Comparison of ENCODE assay signal across 25 mouse cellular contexts in the genomic region with DNA sequence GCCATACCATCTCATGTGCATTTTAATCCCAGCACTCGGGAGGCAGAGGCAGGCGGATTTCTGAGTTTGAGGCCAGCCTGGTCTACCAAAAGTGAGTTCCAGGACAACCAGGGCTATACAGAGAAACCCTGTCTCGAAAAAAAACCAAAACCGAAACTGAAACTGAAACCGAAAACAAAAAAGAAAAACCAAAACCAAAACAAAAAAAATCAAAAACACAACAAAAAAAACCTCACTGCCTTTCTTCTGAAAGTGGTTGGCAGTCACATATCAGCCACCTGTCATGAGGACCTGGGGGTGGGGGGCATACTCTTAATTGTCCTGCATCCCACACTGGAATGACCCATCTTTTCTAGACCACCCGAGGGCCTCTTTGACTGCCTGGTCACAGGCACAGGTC. TPM values are rescaled to one million over a fixed set of nuclear protein-coding genes. Genes with fewer than 3 reads are reported as not detected.
DNase-seq lines count a peak whose midpoint lies in the region; ATAC-seq and TF ChIP-seq lines count a peak whose summit lies in the region.
"Had no signal": no experiment of that assay in that cellular context is flagged by ENCODE, and none has a peak within 500 bp of the region (broad histone marks: within the 10 kb centered on the region; RNA-seq: fewer than 3 reads in every experiment).

No protein-coding gene starts in this region.

- H3K27me3 ChIP-seq in thymus, adult 2 months (ENCODE audit: control insufficient read depth, insufficient read depth, low read length): no peaks in the 10 kb centered on the region
- H3K27me3 ChIP-seq in forebrain, embryonic 11.5 days (ENCODE audit: control insufficient read depth, insufficient read depth, low read length): no peaks in the 10 kb centered on the region
- H3K27me3 ChIP-seq: heart, embryonic 15.5 days had no signal

- no peak overlapping the region for H3K9ac ChIP-seq in forebrain, embryonic 11.5 days (ENCODE audit: low read length)
- H3K9ac ChIP-seq: embryonic facial prominence, embryonic 13.5 days; forebrain, embryonic 13.5 days; forebrain, postnatal 0 days; heart, embryonic 15.5 days; hindbrain, embryonic 13.5 days had no signal

- peak overlapping the region; percentile 96; the same call in 1 of the 2 replicates for H3K27ac ChIP-seq in thymus, adult 2 months (ENCODE audit: control insufficient read depth, insufficient read depth, low read length)
- peak overlapping the region; percentile 97 for H3K27ac ChIP-seq in brown adipose tissue, adult 24 weeks (replicated peaks; ENCODE audit: low read depth, low read length)
- H3K27ac ChIP-seq in forebrain, embryonic 11.5 days (ENCODE audit: low read depth, low read length): no peak overlapping the region
- H3K27ac ChIP-seq: embryonic facial prominence, embryonic 13.5 days; forebrain, embryonic 13.5 days; hindbrain, embryonic 13.5 days; hindbrain, postnatal 0 days had no signal

- no peaks in the 10 kb centered on the region for H3K9me3 ChIP-seq in forebrain, embryonic 11.5 days (ENCODE audit: control insufficient read depth, low read length)
- H3K9me3 ChIP-seq: embryonic facial prominence, embryonic 13.5 days; forebrain, embryonic 13.5 days; G1E; heart, embryonic 15.5 days; hindbrain, embryonic 13.5 days had no signal

- 71% methylated on average over 6 of the region's 6 CpGs for WGBS in thymus, adult 2 months
- 84% methylated on average over 6 of the region's 6 CpGs for WGBS in forebrain, embryonic 11.5 days

- H3K4me3 ChIP-seq in thymus, adult 2 months (ENCODE audit: control insufficient read depth, insufficient read depth, low read length): no peak overlapping the region
- no peak overlapping the region for H3K4me3 ChIP-seq in brown adipose tissue, adult 24 weeks (ENCODE audit: insufficient read depth, low read depth, low read length)
- H3K4me3 ChIP-seq in forebrain, embryonic 11.5 days (ENCODE audit: low read depth, low read length): no peak overlapping the region
- H3K4me3 ChIP-seq: embryonic facial prominence, embryonic 13.5 days; forebrain, embryonic 13.5 days; heart, embryonic 15.5 days; hindbrain, embryonic 13.5 days had no signal

- H3K4me1 ChIP-seq in thymus, adult 2 months (replicated peaks; ENCODE audit: control insufficient read depth, insufficient read depth, low read length): peaks cover 49% of the 10 kb centered on the region
- peaks cover 26% of the 10 kb centered on the region for H3K4me1 ChIP-seq in brown adipose tissue, adult 24 weeks (ENCODE audit: control insufficient read depth, insufficient read depth, insufficient read length, low read length)
- peaks cover 4% of the 10 kb centered on the region; the same call in 1 of the 2 replicates for H3K4me1 ChIP-seq in forebrain, embryonic 11.5 days (replicated peaks; ENCODE audit: control insufficient read depth, insufficient read depth, low read length)

- DNase-seq in CD4-positive, CD25-positive, alpha-beta regulatory T cell, adult 2 months (ENCODE audit: low read depth, low spot score): peak; percentile 48
- DNase-seq in thymus, adult 2 months: no peak
- DNase-seq in thymus, postnatal 4 days: no peak
- DNase-seq in left cerebral cortex, postnatal 25 days (ENCODE audit: low spot score in 2 of 2): no peak
- DNase-seq in forebrain, embryonic 11.5 days (ENCODE audit: low spot score): no peak
- DNase-seq: adrenal gland, postnatal 14 days; B cell, adult 2 months; cerebellum, adult 18-20 months; cerebellum, adult 9-11 months; cerebellum, postnatal 36 days; forebrain, postnatal 0 days; gastrocnemius, postnatal 36 days; heart, postnatal 14 days had no signal

- intact Hi-C loops in left cerebral cortex, postnatal 25 days (cut with DNase I): loop anchor here (5.0 to 10.0 kb wide), 2 partner anchors 77 to 250 kb away; partner anchors contain the start of gene 3110040N11Rik

- H3K4me2 ChIP-seq in forebrain, embryonic 11.5 days (ENCODE audit: low read depth, low read length, severe bottlenecking): no peak overlapping the region
- H3K4me2 ChIP-seq: embryonic facial prominence, embryonic 13.5 days; forebrain, embryonic 13.5 days; heart, embryonic 11.5 days; heart, embryonic 15.5 days; hindbrain, embryonic 13.5 days had no signal

- TF ChIP-seq POLR2A in thymus, adult 2 months (IDR thresholded peaks at IDR 0.05; ENCODE audit: control insufficient read depth, extremely low read depth, insufficient read depth, low read length, poor library complexity): no peak

- no peak for TF ChIP-seq CTCF in thymus, adult 2 months (IDR thresholded peaks at IDR 0.05; ENCODE audit: borderline replicate concordance, control insufficient read depth, extremely low read depth, insufficient read depth, low read length, poor library complexity)

- ATAC-seq in CD4-positive, CD25-positive, alpha-beta regulatory T cell, adult 4 months: no peak
- ATAC-seq in forebrain, embryonic 11.5 days (replicated peaks; ENCODE audit: low FRiP score): no peak
- ATAC-seq: forebrain, embryonic 13.5 days; forebrain, postnatal 0 days; hindbrain, postnatal 0 days had no signal

- H3K36me3 ChIP-seq in thymus, adult 2 months (ENCODE audit: control insufficient read depth, insufficient read depth, low read length): peaks cover 14% of the 10 kb centered on the region
- H3K36me3 ChIP-seq in forebrain, embryonic 11.5 days (ENCODE audit: control insufficient read depth, insufficient read depth, low read length): no peaks in the 10 kb centered on the region
- H3K36me3 ChIP-seq: embryonic facial prominence, embryonic 13.5 days; G1E; hindbrain, embryonic 13.5 days had no signal

RNA-seq across cellular contexts. Expression of gene Tm6sf1, which starts 5.8 kb away (rescaled TPM):
- polyA plus RNA-seq in CD4-positive, CD25-positive, alpha-beta regulatory T cell, adult 4 months (2017; shearing (Covaris generic)): 1 to 10 TPM; 8.6 to 8.8 TPM
- 210 and 229 TPM in 2 replicates for polyA plus RNA-seq in thymus, adult 2 months (2012; rRNA removed)
- 21.2 and 24.4 TPM in 2 replicates for polyA plus RNA-seq in brown adipose tissue, adult 24 weeks (2012; ENCODE audit: insufficient read depth, insufficient read length, missing spikeins)
- 10 to 100 TPM; 29.5 to 30.0 TPM for total RNA-seq in left cerebral cortex, postnatal 25 days (2021)
- polyA plus RNA-seq in forebrain, embryonic 11.5 days (2014; fragmentation: Nextera tagmentation; extraction: Ambion mirVana): 11.4 and 14.3 TPM in 2 replicates
- polyA plus RNA-seq: G1E had no signal

RNA-seq across cellular contexts. Expression of gene Gm10160, which starts 9.0 kb away (rescaled TPM):
- polyA plus RNA-seq in CD4-positive, CD25-positive, alpha-beta regulatory T cell, adult 4 months (2017; shearing (Covaris generic)): not detected
- not detected in 2 replicates for polyA plus RNA-seq in thymus, adult 2 months (2012; rRNA removed)
- not detected in 2 replicates for polyA plus RNA-seq in brown adipose tissue, adult 24 weeks (2012; ENCODE audit: insufficient read depth, insufficient read length, missing spikeins)
- total RNA-seq in left cerebral cortex, postnatal 25 days (2021): not detected
- not detected in 2 replicates for polyA plus RNA-seq in forebrain, embryonic 11.5 days (2014; fragmentation: Nextera tagmentation; extraction: Ambion mirVana)
- total RNA-seq: adrenal gland, adult 18-20 months; adrenal gland, postnatal 14 days; forebrain, postnatal 0 days; G1E; gastrocnemius, adult 8-10 months; gastrocnemius, postnatal 36 days; heart, postnatal 14 days; hematopoietic stem cell, adult 5-6 weeks; hindbrain, postnatal 0 days had no signal
- polyA plus RNA-seq: embryonic facial prominence, embryonic 13.5 days; forebrain, embryonic 13.5 days; forebrain, postnatal 0 days; G1E; heart, embryonic 11.5 days; heart, embryonic 15.5 days; hindbrain, embryonic 13.5 days; hindbrain, postnatal 0 days had no signal

RNA-seq across cellular contexts. Expression of gene Btbd1, which starts 35.3 kb away (rescaled TPM):
- polyA plus RNA-seq in CD4-positive, CD25-positive, alpha-beta regulatory T cell, adult 4 months (2017; shearing (Covaris generic)): 10 to 100 TPM; 16.3 to 19.1 TPM
- polyA plus RNA-seq in thymus, adult 2 months (2012; rRNA removed): 37.5 and 45.2 TPM in 2 replicates
- polyA plus RNA-seq in brown adipose tissue, adult 24 weeks (2012; ENCODE audit: insufficient read depth, insufficient read length, missing spikeins): 193 and 285 TPM in 2 replicates
- total RNA-seq in left cerebral cortex, postnatal 25 days (2021): 100 to 1,000 TPM; 120 to 123 TPM
- polyA plus RNA-seq in forebrain, embryonic 11.5 days (2014; fragmentation: Nextera tagmentation; extraction: Ambion mirVana): 97.6 and 102 TPM in 2 replicates
